Mouse (Mus musculus) embryonic facial prominence, embryonic 10.5 days (tissue): ENCODE data around the gene Gm4756. TPM values are rescaled to one million over a fixed set of nuclear protein-coding genes. Genes with fewer than 3 reads are reported as not detected.
"Not testable (repeated sequence)": the region's sequence is repeated elsewhere in the genome, so short reads cannot be mapped to it uniquely, and the experiment has no call there.

ENCODE experiments used
- DNase-seq: peaks from one replicate; pipeline ENCODE4 v3.0.0-alpha.2; 2017; ENCODE audit warnings: low spot score
- H3K27ac ChIP-seq: fragments of 300-500 bp; sonication (generic); replicated peaks from 2 replicates; pipeline ENCODE4 v1.5.1; 2016; ENCODE audit warnings: mild to moderate bottlenecking
- H3K27me3 ChIP-seq: fragments of 300-500 bp; sonication (generic); replicated peaks from 2 replicates; pipeline ENCODE4 v1.6.1; 2016; ENCODE audit warnings: low read depth, mild to moderate bottlenecking; ENCODE audit not compliant: poor library complexity, severe bottlenecking
- H3K36me3 ChIP-seq: fragments of 300-500 bp; sonication (generic); replicated peaks from 2 replicates; pipeline ENCODE4 v1.6.1; 2016; ENCODE audit warnings: mild to moderate bottlenecking, moderate library complexity
- H3K4me1 ChIP-seq: fragments of 300-500 bp; sonication (generic); 2 replicates; pipeline ENCODE4 v1.6.1; 2016
- H3K4me3 ChIP-seq: fragments of 300-500 bp; sonication (generic); 2 replicates; pipeline ENCODE4 v1.5.1; 2016; ENCODE audit warnings: mild to moderate bottlenecking, moderate library complexity
- H3K9me3 ChIP-seq: fragments of 300-500 bp; sonication (generic); 2 replicates; pipeline ENCODE4 v1.6.1; 2016; ENCODE audit warnings: mild to moderate bottlenecking
- WGBS: fragments of 180-500 bp; shearing (Covaris S2); methylation state at CpG from one replicate; pipeline ENCODE4 v1.1.7; 2016; 5-methylcytosine and 5-hydroxymethylcytosine counted together
- polyA plus RNA-seq: library from polyadenylated mRNA; unstranded; fragments of >200 nt; fragmentation: Nextera tagmentation; extraction: Ambion mirVana; gene quantifications from 2 replicates; pipeline ENCODE4 v1.2.1, GENCODE M21; 2016

The Gm4756 gene
- polyA plus RNA-seq, 1 experiment from 2014 or later = not detected

- Histone ChIP-seq H3K27ac (no peak overlapping the region), H3K4me1 (no peaks in the 10 kb centered on the region), H3K27me3 (no peaks in the 10 kb centered on the region), H3K36me3 (no peaks in the 10 kb centered on the region), H3K4me3 (no peak overlapping the region), H3K9me3 (no peaks in the 10 kb centered on the region)
- no peak for DNase-seq
- WGBS = 83% methylated on average over 5 of the region's 5 CpGs
Observed at GRCm38 (mm10) chr12:72622853-72623496, 26.5 kb downstream of the Gm4756 start.

DNA sequence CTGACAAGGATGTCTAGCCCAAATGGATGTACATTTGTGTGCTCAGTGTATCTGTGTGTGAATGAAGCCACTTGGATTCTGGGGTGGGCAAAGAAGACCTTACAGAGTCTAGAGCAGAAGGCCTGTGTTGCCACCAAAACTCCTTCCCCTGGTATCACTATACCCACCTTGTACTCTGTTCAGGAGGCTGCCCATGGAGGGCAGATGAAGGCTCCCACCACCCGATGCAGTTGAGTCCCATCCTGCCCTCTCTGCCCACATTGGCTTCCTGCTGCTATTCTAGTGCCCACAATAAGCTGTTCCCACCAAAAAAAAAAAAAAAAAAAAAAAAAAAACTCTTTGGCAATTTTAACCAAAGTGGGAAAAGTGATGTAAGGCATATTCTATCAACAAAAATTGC, 28.0 kb downstream of the Gm4756 start:
- Histone ChIP-seq H3K27me3 (no peaks in the 10 kb centered on the region), H3K4me3 (no peak overlapping the region), H3K4me1 (no peaks in the 10 kb centered on the region), H3K9me3 (no peaks in the 10 kb centered on the region), H3K36me3 (no peaks in the 10 kb centered on the region), H3K27ac (no peak overlapping the region)
- DNase-seq = no peak
- WGBS = 90% methylated on average over 1 of the region's 1 CpGs

GRCm38 (mm10) chr12:72620856-72621255, 28.6 kb downstream of the Gm4756 start:
- Histone ChIP-seq H3K4me1 (no peaks in the 10 kb centered on the region), H3K27ac (no peak overlapping the region), H3K27me3 (no peaks in the 10 kb centered on the region), H3K4me3 (no peak overlapping the region), H3K36me3 (no peaks in the 10 kb centered on the region), H3K9me3 (no peaks in the 10 kb centered on the region)
- no peak for DNase-seq
- WGBS = 92% methylated on average over 7 of the region's 7 CpGs

GRCm38 (mm10) chr12:72612053-72612452, 37.4 kb downstream of the Gm4756 start:
- Histone ChIP-seq H3K4me3 (no peak overlapping the region), H3K27ac (no peak overlapping the region), H3K36me3 (no peaks in the 10 kb centered on the region), H3K9me3 (no peaks in the 10 kb centered on the region), H3K27me3 (no peaks in the 10 kb centered on the region), H3K4me1 (no peaks in the 10 kb centered on the region)
- no peak for DNase-seq
- 89% methylated on average over 3 of the region's 3 CpGs for WGBS

DNA sequence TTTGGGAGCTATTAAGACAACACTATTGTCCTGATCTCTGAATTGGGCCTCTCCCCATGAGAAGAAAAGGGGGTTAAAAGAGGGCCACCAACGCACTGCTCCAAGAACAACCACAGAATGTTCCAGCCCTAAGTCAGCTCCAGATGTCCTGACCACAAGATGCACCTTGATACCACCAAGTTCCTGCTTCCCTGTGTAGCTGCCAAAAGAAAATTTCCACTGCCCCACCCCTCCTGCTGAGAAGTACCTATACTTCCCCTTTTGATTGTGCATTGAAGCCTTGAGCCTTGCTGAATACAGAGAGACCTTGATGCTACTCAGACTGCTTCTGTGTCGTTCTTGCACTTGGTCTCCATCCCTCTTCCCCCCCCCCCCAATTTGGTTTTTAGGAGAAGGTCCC, 50.7 kb downstream of the Gm4756 start:
- H3K4me3 ChIP-seq, H3K27ac ChIP-seq, H3K4me1 ChIP-seq, H3K36me3 ChIP-seq, DNase-seq, H3K27me3 ChIP-seq, H3K9me3 ChIP-seq: not testable (repeated sequence)
- 92% methylated on average over 2 of the region's 2 CpGs for WGBS

GRCm38 (mm10) chr12:72594001-72594400, 55.5 kb downstream of the Gm4756 start:
- no peaks in the 10 kb centered on the region for H3K9me3 ChIP-seq
- no peak overlapping the region for H3K27ac ChIP-seq
- H3K4me3 ChIP-seq = no peak overlapping the region
- H3K27me3 ChIP-seq = no peaks in the 10 kb centered on the region
- DNase-seq = no peak
- H3K4me1 ChIP-seq = no peaks in the 10 kb centered on the region
- H3K36me3 ChIP-seq = no peaks in the 10 kb centered on the region
- WGBS = 72% methylated on average over 2 of the region's 2 CpGs

GRCm38 (mm10) chr12:72592991-72593390, 56.5 kb downstream of the Gm4756 start:
- Histone ChIP-seq H3K27me3 (no peaks in the 10 kb centered on the region), H3K9me3 (no peaks in the 10 kb centered on the region), H3K27ac (no peak overlapping the region), H3K4me3 (no peak overlapping the region), H3K36me3 (no peaks in the 10 kb centered on the region), H3K4me1 (no peaks in the 10 kb centered on the region)
- DNase-seq = no peak

DNA sequence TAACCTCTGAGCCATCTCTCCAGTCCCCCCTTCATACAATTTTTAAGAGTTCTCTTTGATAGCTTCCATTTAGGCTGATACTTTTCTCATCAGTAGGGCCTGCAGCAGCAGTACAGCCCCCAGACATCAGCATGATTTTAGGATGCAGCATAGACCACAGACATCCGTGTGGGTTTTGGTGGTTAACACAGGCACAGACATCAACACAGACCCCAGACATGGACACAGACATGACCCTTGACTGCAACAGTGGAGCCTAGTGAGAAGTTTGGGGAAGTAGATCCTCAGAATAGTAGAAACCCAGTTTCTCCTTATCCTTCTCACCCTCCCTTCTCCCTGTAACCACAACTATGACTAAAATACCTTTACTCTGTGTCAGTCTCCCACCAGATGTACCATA, 64.1 kb downstream of the Gm4756 start:
- Histone ChIP-seq H3K4me1 (no peaks in the 10 kb centered on the region), H3K36me3 (no peaks in the 10 kb centered on the region), H3K27me3 (no peaks in the 10 kb centered on the region), H3K27ac (no peak overlapping the region), H3K9me3 (no peaks in the 10 kb centered on the region), H3K4me3 (no peak overlapping the region)
- DNase-seq = no peak
- 92% methylated on average over 1 of the region's 1 CpGs for WGBS

GRCm38 (mm10) chr12:72583099-72583498, 66.4 kb downstream of the Gm4756 start:
- H3K36me3 ChIP-seq = peaks cover 11% of the 10 kb centered on the region; the same call in 1 of the 2 replicates
- H3K4me1 ChIP-seq = no peaks in the 10 kb centered on the region
- no peak for DNase-seq
- 95% methylated on average over 2 of the region's 2 CpGs for WGBS
- no peaks in the 10 kb centered on the region for H3K9me3 ChIP-seq
- H3K4me3 ChIP-seq = no peak overlapping the region
- no peaks in the 10 kb centered on the region for H3K27me3 ChIP-seq
- H3K27ac ChIP-seq = no peak overlapping the region

DNA sequence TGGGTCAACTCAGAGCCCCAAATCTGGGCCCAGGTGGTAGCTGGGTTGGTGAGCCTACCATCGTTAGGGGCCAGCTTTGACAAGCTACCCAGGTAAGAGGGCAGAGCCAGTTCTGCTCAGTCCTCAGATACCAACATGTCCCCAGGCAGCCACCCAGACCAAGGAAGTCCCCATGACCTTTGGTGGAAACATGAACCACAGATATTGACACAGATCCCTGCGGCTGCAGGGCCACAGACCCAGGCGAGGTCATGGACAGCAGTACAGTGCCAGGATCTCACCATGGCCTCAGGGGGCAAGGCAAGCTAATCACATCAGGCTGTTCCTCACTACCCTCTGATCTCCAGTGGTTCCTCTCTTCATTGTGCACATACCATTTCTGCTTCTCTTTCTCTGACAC, 67.4 kb downstream of the Gm4756 start:
- Histone ChIP-seq H3K27ac (no peak overlapping the region), H3K4me3 (no peak overlapping the region), H3K4me1 (no peaks in the 10 kb centered on the region), H3K36me3 (peaks cover 11% of the 10 kb centered on the region; the same call in 1 of the 2 replicates), H3K27me3 (no peaks in the 10 kb centered on the region), H3K9me3 (no peaks in the 10 kb centered on the region)
- DNase-seq = no peak
- WGBS = 85% methylated on average over 3 of the region's 3 CpGs

GRCm38 (mm10) chr12:72564281-72564795, 85.1 kb downstream of the Gm4756 start:
- no peak overlapping the region for H3K4me3 ChIP-seq
- DNase-seq = no peak
- H3K36me3 ChIP-seq = peaks cover 4% of the 10 kb centered on the region
- WGBS = 89% methylated on average over 4 of the region's 4 CpGs
- no peaks in the 10 kb centered on the region for H3K27me3 ChIP-seq
- no peaks in the 10 kb centered on the region for H3K9me3 ChIP-seq
- H3K4me1 ChIP-seq = no peaks in the 10 kb centered on the region
- no peak overlapping the region for H3K27ac ChIP-seq

DNA sequence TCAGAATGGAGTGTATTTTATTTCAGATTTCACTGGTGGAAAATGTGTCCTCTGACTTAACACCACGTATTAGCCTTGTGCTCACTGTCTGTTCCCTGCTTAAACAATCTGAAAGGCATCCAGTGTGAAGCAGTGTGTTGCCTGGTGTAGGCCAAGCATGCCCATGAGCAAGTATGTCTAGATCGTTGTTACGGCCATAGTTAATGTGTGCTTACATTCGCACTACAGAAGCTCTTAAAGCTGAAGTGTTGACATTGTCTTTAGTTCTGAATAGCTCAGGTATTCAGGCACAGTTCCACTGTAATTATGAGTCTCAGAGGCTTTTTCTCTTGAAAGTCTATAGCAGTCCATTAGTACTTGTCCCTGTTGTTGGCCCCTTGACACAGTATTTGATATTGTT, 95.1 kb downstream of the Gm4756 start:
- peaks cover 23% of the 10 kb centered on the region for H3K36me3 ChIP-seq
- WGBS = 79% methylated on average over 4 of the region's 4 CpGs
- no peak for DNase-seq
- H3K27ac ChIP-seq = no peak overlapping the region
- H3K4me1 ChIP-seq = no peaks in the 10 kb centered on the region
- H3K27me3 ChIP-seq = no peaks in the 10 kb centered on the region
- no peaks in the 10 kb centered on the region for H3K9me3 ChIP-seq
- no peak overlapping the region for H3K4me3 ChIP-seq

- Histone ChIP-seq H3K27ac (no peak overlapping the region), H3K4me1 (peaks cover 9% of the 10 kb centered on the region; the same call in 1 of the 2 replicates), H3K36me3 (peaks cover 27% of the 10 kb centered on the region), H3K9me3 (no peaks in the 10 kb centered on the region), H3K4me3 (no peak overlapping the region), H3K27me3 (no peaks in the 10 kb centered on the region)
- DNase-seq = no peak
- 91% methylated on average over 10 of the region's 10 CpGs for WGBS
Observed at GRCm38 (mm10) chr12:72538571-72538970, 110.9 kb downstream of the Gm4756 start.
